Mouse (Mus musculus) intestine, embryonic 14.5 days (tissue): ENCODE results near the gene Hsd17b2. TPM values are rescaled to one million over a fixed set of nuclear protein-coding genes. Genes with fewer than 3 reads are reported as not detected.

Experiments
- ATAC-seq: fragments of 200-750 bp; cut with Nextera tagmentation; replicated peaks from 2 replicates; pipeline ENCODE4 v1.8.0; 2017; ENCODE audit warnings: low read depth, moderate number of reproducible peaks, moderate TSS enrichment, moderate library complexity; ENCODE audit not compliant: low FRiP score, low TSS enrichment
- DNase-seq: peaks from one replicate; pipeline ENCODE4 v3.0.0-alpha.2; 2018; ENCODE audit warnings: low spot score
- H3K27ac ChIP-seq: fragments of 300-500 bp; sonication (generic); 2 replicates; pipeline ENCODE4 v1.5.1; 2014; ENCODE audit warnings: low read depth, mild to moderate bottlenecking, control low read depth
- H3K27me3 ChIP-seq: fragments of 300-500 bp; sonication (generic); replicated peaks from 2 replicates; pipeline ENCODE4 v1.6.1; 2014; ENCODE audit warnings: low read length, control low read depth; ENCODE audit not compliant: control insufficient read depth, insufficient read depth
- H3K36me3 ChIP-seq: fragments of 300-500 bp; sonication (generic); 2 replicates; pipeline ENCODE4 v1.6.1; 2014; ENCODE audit warnings: low read length, control low read depth; ENCODE audit not compliant: control insufficient read depth, insufficient read depth
- H3K4me1 ChIP-seq: fragments of 300-500 bp; sonication (generic); replicated peaks from 2 replicates; pipeline ENCODE4 v1.6.1; 2014; ENCODE audit warnings: low read length, control low read depth, mixed read lengths; ENCODE audit not compliant: control insufficient read depth, insufficient read depth
- H3K4me2 ChIP-seq: fragments of 300-500 bp; sonication (generic); 2 replicates; pipeline ENCODE4 v1.6.1; 2014; ENCODE audit warnings: low read length
- H3K4me3 ChIP-seq: fragments of 300-500 bp; sonication (generic); 2 replicates; pipeline ENCODE4 v1.5.1; 2014; ENCODE audit warnings: low read depth, low read length, control low read depth, mixed read lengths
- H3K9ac ChIP-seq: fragments of 300-500 bp; sonication (generic); 2 replicates; pipeline ENCODE4 v1.6.1; 2014; ENCODE audit warnings: mild to moderate bottlenecking, low read length
- H3K9me3 ChIP-seq: fragments of 300-500 bp; sonication (generic); 2 replicates; pipeline ENCODE4 v1.6.1; 2016; ENCODE audit warnings: low read length, control low read depth; ENCODE audit not compliant: control insufficient read depth
- WGBS: fragments of 180-500 bp; shearing (Covaris S2); extraction: QIAGEN DNeasy Blood & Tissue Kit; methylation state at CpG from one replicate; pipeline ENCODE4 v1.1.7; 2014; 5-methylcytosine and 5-hydroxymethylcytosine counted together
- polyA plus RNA-seq: library from polyadenylated mRNA; unstranded; fragments of >200 nt; fragmentation: Nextera tagmentation; extraction: Ambion mirVana; gene quantifications from 2 replicates; pipeline ENCODE4 v1.2.1, GENCODE M21; 2014

The Hsd17b2 gene
- polyA plus RNA-seq = 14.1 and 16.2 TPM in 2 replicates

GRCm38 (mm10) chr8:117701859-117702258 is at the start of gene Hsd17b2:
Gene Hsd17b2, plus strand, starts transcription at chr8:117701904.
- 50% methylated on average over 13 of the region's 13 CpGs for WGBS
- peak within 1 kb of the TSS; percentile 4; the same call in 1 of the 2 replicates for H3K4me3 ChIP-seq
- no peaks in the 10 kb centered on the region for H3K9me3 ChIP-seq
- H3K27me3 ChIP-seq = no peaks in the 10 kb centered on the region
- DNase-seq (peak; percentile 61), ATAC-seq (peak; percentile 26; the same call in 1 of the 2 replicates)
- H3K4me1 ChIP-seq = no peaks in the 10 kb centered on the region
- no peaks in the 10 kb centered on the region for H3K36me3 ChIP-seq
- H3K27ac ChIP-seq = peak within 1 kb of the TSS; percentile 57
- no peak within 1 kb of the TSS for H3K9ac ChIP-seq
- H3K4me2 ChIP-seq = peak within 1 kb of the TSS; percentile 30

GRCm38 (mm10) chr8:117652318-117652717 is 49.4 kb upstream of the Hsd17b2 start:
- H3K4me3 ChIP-seq = no peak overlapping the region
- no peak overlapping the region for H3K27ac ChIP-seq
- no peaks in the 10 kb centered on the region for H3K4me1 ChIP-seq
- H3K36me3 ChIP-seq = no peaks in the 10 kb centered on the region
- peaks cover 7% of the 10 kb centered on the region; the same call in 1 of the 2 replicates for H3K9me3 ChIP-seq
- ATAC-seq = no peak
- no peak overlapping the region for H3K4me2 ChIP-seq
- DNase-seq = no peak
- no peaks in the 10 kb centered on the region for H3K27me3 ChIP-seq
- 94% methylated on average over 1 of the region's 1 CpGs for WGBS
- no peak overlapping the region for H3K9ac ChIP-seq

- 74% methylated on average over 7 of the region's 7 CpGs for WGBS
- H3K27me3 ChIP-seq = no peaks in the 10 kb centered on the region
- no peaks in the 10 kb centered on the region for H3K36me3 ChIP-seq
- no peak overlapping the region for H3K4me2 ChIP-seq
- no peak for DNase-seq
- no peak overlapping the region for H3K9ac ChIP-seq
- H3K4me3 ChIP-seq = no peak overlapping the region
- ATAC-seq = no peak
- H3K27ac ChIP-seq = no peak overlapping the region
- no peaks in the 10 kb centered on the region for H3K9me3 ChIP-seq
- H3K4me1 ChIP-seq = peaks cover 14% of the 10 kb centered on the region
Observed at GRCm38 (mm10) chr8:117658990-117659389, 42.7 kb upstream of the Hsd17b2 start.

GRCm38 (mm10) chr8:117660358-117661031 is 41.2 kb upstream of the Hsd17b2 start:
- Histone ChIP-seq H3K4me3 (0 out of 2 replicates have a peak overlapping the region, but pooled peaks have one; percentile 8), H3K9ac (no peak overlapping the region), H3K36me3 (no peaks in the 10 kb centered on the region), H3K27me3 (no peaks in the 10 kb centered on the region), H3K4me1 (peaks cover 14% of the 10 kb centered on the region), H3K27ac (peak overlapping the region; percentile 69), H3K9me3 (no peaks in the 10 kb centered on the region), H3K4me2 (peak overlapping the region; percentile 38; the same call in 1 of the 2 replicates)
- DNase-seq (peak; percentile 74), ATAC-seq (peak; percentile 83)
- 9% methylated on average over 11 of the region's 11 CpGs for WGBS

- Histone ChIP-seq H3K9me3 (no peaks in the 10 kb centered on the region), H3K4me3 (no peak overlapping the region), H3K9ac (no peak overlapping the region), H3K27ac (no peak overlapping the region), H3K27me3 (no peaks in the 10 kb centered on the region; the same call in 1 of the 2 replicates), H3K4me2 (no peak overlapping the region), H3K36me3 (no peaks in the 10 kb centered on the region), H3K4me1 (0 out of 2 replicates have a peak, but pooled peaks cover 4% of the 10 kb centered on the region)
- ATAC-seq (no peak), DNase-seq (no peak)
- WGBS = 65% methylated on average over 13 of the region's 13 CpGs
Observed at GRCm38 (mm10) chr8:117667349-117668124, 34.2 kb upstream of the Hsd17b2 start.

GRCm38 (mm10) chr8:117670461-117670860 is 31.2 kb upstream of the Hsd17b2 start:
- H3K4me1 ChIP-seq = 0 out of 2 replicates have a peak, but pooled peaks cover 4% of the 10 kb centered on the region
- 0 out of 2 replicates have a peak overlapping the region, but pooled peaks have one; percentile 12 for H3K4me2 ChIP-seq
- H3K9ac ChIP-seq = no peak overlapping the region
- 15% methylated on average over 11 of the region's 11 CpGs for WGBS
- H3K27ac ChIP-seq = no peak overlapping the region
- DNase-seq (no peak), ATAC-seq (no peak; the same call in 1 of the 2 replicates)
- H3K9me3 ChIP-seq = no peaks in the 10 kb centered on the region
- H3K4me3 ChIP-seq = no peak overlapping the region
- H3K27me3 ChIP-seq = no peaks in the 10 kb centered on the region; the same call in 1 of the 2 replicates
- no peaks in the 10 kb centered on the region for H3K36me3 ChIP-seq

- WGBS = 80% methylated on average over 3 of the region's 3 CpGs
- Histone ChIP-seq H3K4me3 (no peak overlapping the region), H3K27me3 (no peaks in the 10 kb centered on the region; the same call in 1 of the 2 replicates), H3K36me3 (no peaks in the 10 kb centered on the region), H3K27ac (no peak overlapping the region), H3K9me3 (no peaks in the 10 kb centered on the region), H3K4me2 (no peak overlapping the region), H3K4me1 (0 out of 2 replicates have a peak, but pooled peaks cover 4% of the 10 kb centered on the region), H3K9ac (no peak overlapping the region)
- no peak for ATAC-seq
- no peak for DNase-seq
Observed at GRCm38 (mm10) chr8:117672558-117672957, 29.1 kb upstream of the Hsd17b2 start.

- H3K9ac ChIP-seq = peak within 1 kb of the TSS; percentile 49
- H3K4me3 ChIP-seq = peak within 1 kb of the TSS; percentile 50
- H3K36me3 ChIP-seq = no peaks in the 10 kb centered on the region
- H3K9me3 ChIP-seq = no peaks in the 10 kb centered on the region
- H3K27ac ChIP-seq = no peak within 1 kb of the TSS
- peak within 1 kb of the TSS; percentile 86 for H3K4me2 ChIP-seq
- H3K27me3 ChIP-seq = no peaks in the 10 kb centered on the region; the same call in 1 of the 2 replicates
- DNase-seq (peak; percentile 83), ATAC-seq (no peak)
- WGBS = 13% methylated on average over 17 of the region's 17 CpGs
- 0 out of 2 replicates have a peak, but pooled peaks cover 3% of the 10 kb centered on the region for H3K4me1 ChIP-seq
Observed at GRCm38 (mm10) chr8:117673430-117673830, 28.3 kb upstream of the Hsd17b2 start, which contains the start of gene Sdr42e1. Gene Sdr42e1, minus strand, starts transcription at chr8:117673689.
